Mouse (Mus musculus): ENCODE results near the gene Inpp4b. TPM values are rescaled to one million over a fixed set of nuclear protein-coding genes. Genes with fewer than 3 reads are reported as not detected.

Gene Inpp4b
- polyA plus RNA-seq, 1 experiment: 5.5 TPM

DNA sequence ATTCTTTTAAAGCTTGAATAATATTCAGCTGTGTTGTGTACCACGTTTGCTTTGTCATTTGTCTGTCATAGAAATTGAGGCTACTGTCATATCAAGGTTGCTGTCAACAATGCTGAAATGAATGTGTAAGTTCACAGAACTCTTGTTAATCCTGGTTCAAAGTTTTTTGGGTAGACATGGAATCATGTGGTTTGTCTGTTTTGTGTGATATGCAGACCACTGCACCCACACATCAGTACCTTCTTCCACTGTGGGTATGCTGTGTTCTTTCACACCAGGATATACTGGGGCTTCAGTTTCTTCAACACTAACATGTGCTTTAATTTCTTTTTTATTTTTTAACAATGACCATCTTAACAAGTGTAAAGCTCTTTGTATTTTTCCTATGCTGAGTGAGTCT, 220.0 kb downstream of the Inpp4b start:
- Histone ChIP-seq H3K27ac (ENCODE audit: insufficient read depth, low read depth, low read length) (no peak overlapping the region), H3K4me3 (ENCODE audit: insufficient read depth, low read length) (no peak overlapping the region), H3K4me1 (ENCODE audit: control insufficient read depth, insufficient read depth, low read length) (no peaks in the 10 kb centered on the region)
- TF ChIP-seq POLR2A (IDR thresholded peaks at IDR 0.05; ENCODE audit: borderline replicate concordance, low read depth, low read length) (no peak), CTCF (IDR thresholded peaks at IDR 0.05; ENCODE audit: low read depth, low read length) (no peak)

DNA sequence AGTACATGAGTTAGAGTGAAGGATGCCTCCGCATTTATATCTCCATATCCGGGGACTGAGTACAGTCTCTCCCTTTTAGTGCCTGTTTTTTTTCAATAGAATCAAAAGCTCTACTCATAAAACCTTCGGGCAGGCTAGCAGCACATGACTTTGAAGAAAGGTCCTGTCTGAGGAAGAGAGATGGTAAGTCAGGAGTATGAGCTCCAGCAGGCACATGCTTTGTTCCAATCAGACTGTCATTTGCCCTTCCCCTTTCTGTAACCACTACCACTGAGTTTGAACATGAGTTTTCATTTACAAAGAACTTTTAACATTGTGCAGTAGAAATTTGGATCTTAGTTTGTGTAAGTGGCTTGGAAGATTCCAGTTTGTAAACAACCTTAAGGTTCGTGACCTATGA, 223.1 kb downstream of the Inpp4b start:
- no peaks in the 10 kb centered on the region for H3K4me1 ChIP-seq (ENCODE audit: control insufficient read depth, insufficient read depth, low read length)
- H3K27ac ChIP-seq (ENCODE audit: insufficient read depth, low read depth, low read length): no peak overlapping the region
- no peak overlapping the region for H3K4me3 ChIP-seq (ENCODE audit: insufficient read depth, low read length)
- TF ChIP-seq POLR2A (IDR thresholded peaks at IDR 0.05; ENCODE audit: borderline replicate concordance, low read depth, low read length) (no peak), CTCF (IDR thresholded peaks at IDR 0.05; ENCODE audit: low read depth, low read length) (no peak)

DNA sequence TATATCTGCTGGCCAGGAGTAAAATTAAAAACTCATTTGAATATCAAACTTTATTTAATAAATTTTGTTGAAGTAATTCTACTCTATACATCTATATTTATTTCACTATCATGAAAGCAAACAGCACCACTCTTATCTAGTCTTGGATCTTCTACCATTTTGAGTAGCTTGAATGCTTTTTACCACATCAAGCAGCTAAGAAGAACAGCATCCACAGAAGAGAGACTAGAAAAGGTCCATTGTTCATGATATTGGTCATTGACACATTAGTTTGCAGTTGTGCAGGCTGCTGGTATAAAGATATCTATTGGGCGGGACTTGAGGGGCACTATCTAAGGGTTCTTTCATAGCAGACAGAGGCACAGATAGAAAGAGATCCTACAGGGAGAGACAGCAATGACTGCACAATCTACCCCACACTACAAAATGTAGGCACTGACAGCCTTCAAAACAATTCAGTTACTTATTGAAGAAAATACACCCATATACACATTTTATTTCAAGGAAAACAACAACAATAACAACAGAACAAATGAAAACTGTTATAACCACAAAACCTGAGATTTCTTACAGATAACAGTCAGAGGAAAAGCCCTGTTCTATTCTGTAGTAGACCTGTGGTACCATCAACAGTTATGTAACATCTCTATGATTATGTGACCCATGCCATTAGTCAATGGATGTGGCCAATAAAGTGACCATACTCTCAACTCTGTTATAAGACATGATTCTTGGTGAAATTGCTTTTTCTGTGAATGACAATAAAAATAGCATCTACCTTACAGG, 230.2 kb downstream of the Inpp4b start:
- H3K4me1 ChIP-seq (ENCODE audit: control insufficient read depth, insufficient read depth, low read length): no peaks in the 10 kb centered on the region
- no peak overlapping the region for H3K27ac ChIP-seq (ENCODE audit: insufficient read depth, low read depth, low read length)
- TF ChIP-seq CTCF (IDR thresholded peaks at IDR 0.05; ENCODE audit: low read depth, low read length) (no peak), POLR2A (IDR thresholded peaks at IDR 0.05; ENCODE audit: borderline replicate concordance, low read depth, low read length) (no peak)
- H3K4me3 ChIP-seq (ENCODE audit: insufficient read depth, low read length): no peak overlapping the region

GRCm38 (mm10) chr8:81575268-81575917, 233.0 kb downstream of the Inpp4b start:
- Histone ChIP-seq H3K27ac (ENCODE audit: insufficient read depth, low read depth, low read length) (no peak overlapping the region), H3K4me1 (ENCODE audit: control insufficient read depth, insufficient read depth, low read length) (no peaks in the 10 kb centered on the region), H3K4me3 (ENCODE audit: insufficient read depth, low read length) (no peak overlapping the region)
- TF ChIP-seq POLR2A (IDR thresholded peaks at IDR 0.05; ENCODE audit: borderline replicate concordance, low read depth, low read length): no peak
- TF ChIP-seq CTCF (IDR thresholded peaks at IDR 0.05; ENCODE audit: low read depth, low read length): no peak

DNA sequence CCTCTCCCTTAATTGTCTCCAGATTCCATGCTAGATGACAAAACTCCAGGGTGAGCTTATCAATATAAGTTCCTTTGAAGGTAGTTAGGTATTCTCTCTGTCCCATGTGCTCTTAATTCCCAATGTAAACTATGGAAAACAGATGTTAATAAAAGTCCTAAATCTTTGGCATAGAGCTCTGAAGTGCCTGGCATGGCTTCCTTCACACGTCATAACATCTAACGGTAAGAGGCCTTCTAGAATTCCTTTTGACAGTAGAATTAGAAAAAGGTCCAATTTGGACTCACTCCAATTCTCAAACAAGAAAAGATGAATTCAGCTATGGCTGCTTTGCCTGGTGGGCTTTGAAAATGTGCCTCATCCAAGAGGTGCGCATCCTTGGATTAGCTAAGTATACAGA, 236.6 kb downstream of the Inpp4b start:
- Histone ChIP-seq H3K27ac (ENCODE audit: insufficient read depth, low read depth, low read length) (no peak overlapping the region), H3K4me1 (ENCODE audit: control insufficient read depth, insufficient read depth, low read length) (no peaks in the 10 kb centered on the region), H3K4me3 (ENCODE audit: insufficient read depth, low read length) (no peak overlapping the region)
- no peak for TF ChIP-seq POLR2A (IDR thresholded peaks at IDR 0.05; ENCODE audit: borderline replicate concordance, low read depth, low read length)
- no peak for TF ChIP-seq CTCF (IDR thresholded peaks at IDR 0.05; ENCODE audit: low read depth, low read length)

GRCm38 (mm10) chr8:81581817-81582437, 239.6 kb downstream of the Inpp4b start:
- no peak overlapping the region for H3K27ac ChIP-seq (ENCODE audit: insufficient read depth, low read depth, low read length)
- TF ChIP-seq POLR2A (IDR thresholded peaks at IDR 0.05; ENCODE audit: borderline replicate concordance, low read depth, low read length): no peak
- TF ChIP-seq CTCF (IDR thresholded peaks at IDR 0.05; ENCODE audit: low read depth, low read length): no peak
- no peaks in the 10 kb centered on the region for H3K4me1 ChIP-seq (ENCODE audit: control insufficient read depth, insufficient read depth, low read length)
- no peak overlapping the region for H3K4me3 ChIP-seq (ENCODE audit: insufficient read depth, low read length)

GRCm38 (mm10) chr8:81582906-81583305, 240.6 kb downstream of the Inpp4b start:
- no peak overlapping the region for H3K27ac ChIP-seq (ENCODE audit: insufficient read depth, low read depth, low read length)
- H3K4me1 ChIP-seq (ENCODE audit: control insufficient read depth, insufficient read depth, low read length): no peaks in the 10 kb centered on the region
- H3K4me3 ChIP-seq (ENCODE audit: insufficient read depth, low read length): no peak overlapping the region
- TF ChIP-seq CTCF (IDR thresholded peaks at IDR 0.05; ENCODE audit: low read depth, low read length) (no peak), POLR2A (IDR thresholded peaks at IDR 0.05; ENCODE audit: borderline replicate concordance, low read depth, low read length) (no peak)

GRCm38 (mm10) chr8:81586783-81587182, 244.4 kb downstream of the Inpp4b start:
- TF ChIP-seq CTCF (IDR thresholded peaks at IDR 0.05; ENCODE audit: low read depth, low read length) (no peak), POLR2A (IDR thresholded peaks at IDR 0.05; ENCODE audit: borderline replicate concordance, low read depth, low read length) (no peak)
- Histone ChIP-seq H3K4me3 (ENCODE audit: insufficient read depth, low read length) (no peak overlapping the region), H3K27ac (ENCODE audit: insufficient read depth, low read depth, low read length) (no peak overlapping the region), H3K4me1 (ENCODE audit: control insufficient read depth, insufficient read depth, low read length) (no peaks in the 10 kb centered on the region)

DNA sequence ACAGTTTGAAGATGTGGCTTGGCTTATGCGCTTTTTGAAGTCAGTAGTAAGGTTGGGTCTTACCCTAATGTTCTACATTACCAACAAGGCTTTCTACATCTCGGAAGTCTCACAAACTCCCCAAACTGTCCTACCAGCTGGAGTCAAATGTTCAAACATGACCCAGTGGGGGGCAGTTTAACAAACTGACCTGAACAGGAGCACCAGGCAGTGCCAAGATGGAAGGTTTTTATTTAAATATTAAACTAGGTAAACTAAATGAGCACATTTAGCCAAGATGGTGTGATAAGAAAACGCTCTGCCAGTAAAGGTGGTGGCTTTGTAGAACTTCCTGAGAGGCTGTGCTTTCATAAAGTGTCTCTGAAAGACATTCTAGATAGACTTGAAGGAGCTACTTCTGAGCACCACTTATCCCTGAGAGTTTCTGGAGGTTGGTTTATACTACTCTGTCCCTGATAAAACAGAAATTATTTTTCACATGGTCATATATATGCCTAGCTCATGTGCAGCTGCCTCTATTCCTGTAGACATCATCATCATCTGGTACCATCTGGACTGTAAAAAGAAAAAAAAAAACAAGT, 251.9 kb downstream of the Inpp4b start:
- no peak overlapping the region for H3K4me3 ChIP-seq (ENCODE audit: insufficient read depth, low read length)

More for the DNA sequence above, 251.9 kb downstream of the Inpp4b start:
- TF ChIP-seq CTCF (IDR thresholded peaks at IDR 0.05; ENCODE audit: low read depth, low read length) (no peak), POLR2A (IDR thresholded peaks at IDR 0.05; ENCODE audit: borderline replicate concordance, low read depth, low read length) (no peak)
- no peaks in the 10 kb centered on the region for H3K4me1 ChIP-seq (ENCODE audit: control insufficient read depth, insufficient read depth, low read length)
- no peak overlapping the region for H3K27ac ChIP-seq (ENCODE audit: insufficient read depth, low read depth, low read length)

Measured in bone marrow macrophage, adult 2 months (primary cell).